In genomic region chr11:69610899-69611298, GRCm38 (mm10) we compare ENCODE assay signal across 23 mouse cellular contexts. TPM values are rescaled to one million over a fixed set of nuclear protein-coding genes. Genes with fewer than 3 reads are reported as not detected.
"Had no signal": no experiment of that assay in that cellular context is flagged by ENCODE, and none has a peak within 500 bp of the region (broad histone marks: within the 10 kb centered on the region; RNA-seq: fewer than 3 reads in every experiment).

No protein-coding gene starts in this region.

- H3K27ac ChIP-seq: left cerebral cortex, adult 2 months; limb, embryonic 12.5 days; liver, embryonic 13.5 days; lung, embryonic 15.5 days; macrophage; midbrain, embryonic 12.5 days; stomach, postnatal 0 days had no signal

- H3K9ac ChIP-seq: limb, embryonic 12.5 days; liver, postnatal 0 days; lung, embryonic 15.5 days; midbrain, embryonic 12.5 days had no signal

- H3K4me3 ChIP-seq: left cerebral cortex, adult 2 months; limb, embryonic 12.5 days; liver, embryonic 13.5 days; lung, embryonic 15.5 days; megakaryocyte, embryonic 14.5 days; midbrain, embryonic 12.5 days had no signal

- H3K36me3 ChIP-seq: limb, embryonic 12.5 days; liver, embryonic 13.5 days; lung, embryonic 15.5 days; midbrain, embryonic 12.5 days had no signal

- ATAC-seq: liver, postnatal 0 days; midbrain, embryonic 16.5 days had no signal

- H3K4me2 ChIP-seq: limb, embryonic 12.5 days; liver, embryonic 13.5 days; lung, embryonic 15.5 days; midbrain, embryonic 12.5 days had no signal

- DNase-seq: kidney, adult 18-20 months; kidney, postnatal 10 days; kidney, postnatal 4 days; liver; liver, embryonic 13.5 days; liver, postnatal 0 days; lung, postnatal 14 days; thymus, adult 2 months; thymus, postnatal 25 days had no signal

- H3K27me3 ChIP-seq: limb, embryonic 12.5 days had no signal

- H3K9me3 ChIP-seq: limb, embryonic 12.5 days; liver, embryonic 13.5 days; lung, embryonic 15.5 days; megakaryocyte, embryonic 14.5 days; midbrain, embryonic 12.5 days had no signal

RNA-seq across cellular contexts. Expression of gene Atp1b2, which starts 5.2 kb away (rescaled TPM):
- total RNA-seq: neutrophil, adult 5-6 weeks had no signal
- polyA plus RNA-seq: macrophage had no signal

RNA-seq across cellular contexts. Expression of gene Shbg, which starts 6.8 kb away (rescaled TPM):
- total RNA-seq: layer of hippocampus, postnatal 25 days; left cerebral cortex, adult 2 months; left cerebral cortex, postnatal 14 days; neutrophil, adult 5-6 weeks had no signal
- polyA plus RNA-seq: kidney, embryonic 14.5 days; limb, embryonic 12.5 days; lung, embryonic 15.5 days; macrophage; midbrain, embryonic 12.5 days; midbrain, embryonic 16.5 days; neural tube, embryonic 11.5 days; stomach, postnatal 0 days; thymus, adult 2 months; urinary bladder, adult 2 months had no signal

RNA-seq across cellular contexts. Expression of gene Sat2, which starts 10.9 kb away (rescaled TPM):
- total RNA-seq: neutrophil, adult 5-6 weeks had no signal
